Mouse (Mus musculus) layer of hippocampus, postnatal 10 days (tissue): ENCODE results near the gene Svs3a. TPM values are rescaled to one million over a fixed set of nuclear protein-coding genes. Genes with fewer than 3 reads are reported as not detected.
"Not testable (repeated sequence)": the region's sequence is repeated elsewhere in the genome, so short reads cannot be mapped to it uniquely, and the experiment has no call there.

ENCODE experiments used
- DNase-seq, 2 experiments: peaks; one replicate each; pipeline ENCODE4 v3.0.0; 2021; ENCODE audit warnings: low spot score in 2 of 2
- long read RNA-seq: library from polyadenylated mRNA; stranded (forward); transcript quantifications from one replicate; pipeline ENCODE4 v2.0.0, GENCODE M21; 2023
- total RNA-seq, 2 experiments: library from RNA; stranded (reverse); gene quantifications; 2 replicates each; pipeline ENCODE4 v1.2.3; 2021

The Svs3a gene
- total RNA-seq: not detected
- long read RNA-seq: 0 reads

- not testable (repeated sequence) for DNase-seq
Observed at GRCm38 (mm10) chr2:164288968-164289367, at the start of gene Svs3a. Gene Svs3a (plus strand): TSS chr2:164289268.

DNA sequence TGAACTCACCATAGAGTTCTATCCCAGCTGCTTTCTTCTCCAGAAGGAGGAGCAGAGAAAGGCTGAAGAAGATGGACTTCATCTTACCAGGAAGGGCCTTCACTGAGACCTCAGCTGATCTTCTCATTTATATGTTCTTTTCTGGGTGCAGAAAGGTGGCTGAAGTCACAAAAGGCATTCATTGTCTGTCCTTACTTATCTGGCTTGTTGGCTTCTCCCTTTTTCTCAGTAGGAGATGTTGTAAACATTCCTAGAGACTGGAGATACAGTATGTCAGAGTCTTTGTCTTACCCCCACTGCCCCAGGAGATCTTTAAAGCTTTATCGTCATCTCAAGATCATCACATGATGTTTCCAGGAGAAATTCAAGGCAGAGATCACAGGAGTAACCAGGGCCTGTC lies 32.5 kb upstream of the Svs3a start, which contains the start of gene Svs3b:
Gene Svs3b (minus strand): TSS at position 101 of the 400 bp plus-strand sequence.
- DNase-seq: not testable (repeated sequence)

GRCm38 (mm10) chr2:164278359-164278758 lies 10.7 kb upstream of the Svs3a start, which contains the start of gene Svs4:
Gene Svs4 (minus strand): TSS chr2:164278459.
- DNase-seq: no peak

DNA sequence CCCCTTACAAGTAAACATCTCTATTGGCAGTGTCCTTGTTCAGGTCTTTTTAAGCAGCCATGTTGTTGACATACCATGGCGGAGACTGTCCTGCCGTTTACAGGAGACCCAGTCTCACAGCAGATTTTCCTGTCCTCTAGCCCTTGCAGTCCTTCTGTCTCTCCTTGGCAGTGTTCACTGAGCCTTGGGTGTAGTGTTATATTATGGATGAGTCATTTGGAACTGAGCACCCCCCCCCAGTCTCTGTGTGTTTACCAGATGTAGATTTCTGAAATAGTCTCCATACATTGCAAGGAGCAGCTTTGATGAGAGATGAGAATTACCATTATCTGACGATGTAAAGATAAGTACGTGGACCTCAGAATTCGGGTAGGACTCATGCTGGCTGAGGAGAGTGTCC lies 23.5 kb downstream of the Svs3a start:
- no peak for DNase-seq

DNA sequence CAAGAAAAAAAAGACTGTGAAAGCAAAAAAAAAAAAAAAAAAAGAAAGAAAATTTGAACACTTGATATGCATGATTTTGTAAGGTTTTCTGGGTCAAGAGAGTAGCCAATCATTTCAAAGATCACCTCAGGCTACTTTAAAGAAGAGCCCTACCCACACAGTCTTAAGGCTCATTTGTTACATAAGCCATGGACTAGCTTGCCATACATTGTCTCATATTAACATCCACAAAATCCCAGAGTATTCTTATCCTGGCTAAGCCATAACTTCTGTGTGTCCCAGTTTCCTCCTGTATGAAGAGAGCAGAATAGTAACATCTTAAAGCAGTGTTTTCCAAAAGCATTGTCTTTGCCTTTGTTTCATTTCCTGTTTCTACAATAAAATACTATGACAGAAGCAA lies 26.4 kb downstream of the Svs3a start:
- DNase-seq: not testable (repeated sequence)

GRCm38 (mm10) chr2:164316451-164316850 lies 27.4 kb downstream of the Svs3a start, which contains the start of gene Svs6:
Gene Svs6 (plus strand): TSS chr2:164316751.
- DNase-seq: not testable (repeated sequence)

DNA sequence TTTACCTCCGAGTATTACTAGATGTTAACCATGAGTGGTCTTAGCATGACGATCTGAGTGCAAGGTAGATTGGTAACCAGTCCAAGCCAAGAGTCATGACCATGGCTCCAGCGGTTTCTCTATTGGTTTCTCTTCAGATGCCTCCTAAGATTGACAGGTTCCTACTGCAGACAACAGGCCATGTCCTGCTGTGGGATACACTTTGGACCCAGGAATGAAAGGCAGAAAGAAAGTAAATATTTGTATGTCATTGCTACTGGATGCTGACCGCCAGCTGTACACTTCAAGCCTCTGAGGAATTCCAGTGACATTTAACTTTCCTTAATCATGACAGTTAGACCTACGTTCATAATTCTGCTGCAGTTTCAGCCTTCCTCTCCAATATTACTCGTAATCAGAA lies 31.9 kb downstream of the Svs3a start:
- no peak for DNase-seq

DNA sequence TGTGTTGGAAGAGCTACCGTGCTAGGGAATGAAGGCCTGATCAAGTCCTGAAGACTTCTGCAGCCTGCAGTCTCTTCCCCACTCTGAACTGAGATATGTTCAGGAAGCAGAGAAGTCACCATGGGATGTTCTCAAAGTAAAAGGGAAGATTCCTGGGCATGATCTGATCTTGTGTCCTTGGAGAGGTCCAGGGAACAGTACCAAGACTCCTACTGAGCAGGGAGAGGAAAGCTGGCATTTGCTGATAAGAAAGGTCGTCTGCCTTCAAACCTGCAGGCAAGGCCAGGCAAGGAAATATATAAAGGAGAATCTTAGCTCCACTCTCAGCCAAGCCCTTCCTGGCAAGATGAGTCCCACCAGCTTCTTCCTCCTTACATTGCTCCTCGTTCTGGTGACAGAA lies 43.4 kb downstream of the Svs3a start, which contains the start of gene Svs5:
Gene Svs5 (plus strand): TSS at position 301 of the 400 bp plus-strand sequence.
- DNase-seq: not testable (repeated sequence)

Other genes starting within 250 kb of the Svs3a start
- gene Stk4, start 218.9 kb upstream of the Svs3a start, total RNA-seq: 10 to 100 TPM; 36.7 to 41.4 TPM
- gene Tomm34, start 218.1 kb upstream of the Svs3a start, total RNA-seq: 10 to 100 TPM; 41.8 to 43.6 TPM
- 1 to 10 TPM; 6.5 to 7.7 TPM for gene Kcns1, start 118.2 kb upstream of the Svs3a start, total RNA-seq
- gene Wfdc5, start 106.5 kb upstream of the Svs3a start, total RNA-seq: not detected
- gene Wfdc12, start 98.7 kb upstream of the Svs3a start, total RNA-seq: not detected
- not detected for gene Wfdc15a, start 89.1 kb upstream of the Svs3a start, total RNA-seq
- gene Wfdc15b, start 67.6 kb upstream of the Svs3a start, total RNA-seq: not detected
- gene Svs2, start 50.8 kb upstream of the Svs3a start, total RNA-seq: not detected
- not detected for gene Svs3b, start 32.6 kb upstream of the Svs3a start, total RNA-seq
- not detected for gene Svs4, start 10.8 kb upstream of the Svs3a start, total RNA-seq
- not detected for gene Svs6, start 27.5 kb downstream of the Svs3a start, total RNA-seq
- gene Svs5, start 43.5 kb downstream of the Svs3a start, total RNA-seq: not detected
- gene Slpi, start 99.8 kb downstream of the Svs3a start, total RNA-seq: 1 to 10 TPM; 1.0 to 1.4 TPM
- gene Rbpjl, start 113.9 kb downstream of the Svs3a start, total RNA-seq: under 1 TPM; 0.38 to 0.48 TPM
- 10 to 100 TPM; 20.4 to 25.9 TPM for gene Matn4, start 115.9 kb downstream of the Svs3a start, total RNA-seq
- 10 to 100 TPM; 74.2 to 83.4 TPM for gene Sdc4, start 154.6 kb downstream of the Svs3a start, total RNA-seq
- 10 to 100 TPM; 43.9 to 45.8 TPM for gene Sys1, start 167.7 kb downstream of the Svs3a start, total RNA-seq
- 10 to 100 TPM in 1 of 2 experiments, 1 to 10 TPM in 1; 4.1 to 17.9 TPM for gene Gm20458, start 171.7 kb downstream of the Svs3a start, total RNA-seq
- not detected for gene Trp53tg5, start 184.5 kb downstream of the Svs3a start, total RNA-seq
- gene Dbndd2, start 196.8 kb downstream of the Svs3a start, total RNA-seq: 10 to 100 TPM; 58.9 to 61.0 TPM
- gene Pigt, start 208.3 kb downstream of the Svs3a start, total RNA-seq: 100 to 1,000 TPM; 106 to 109 TPM